Mouse (Mus musculus): ENCODE data around the gene Asb17.

- TF ChIP-seq GATA1 (IDR thresholded peaks at IDR 0.05; ENCODE audit: borderline replicate concordance, low read length) = no peak
- no peak for TF ChIP-seq FLI1 (IDR thresholded peaks at IDR 0.05; ENCODE audit: low read length)
Measured at GRCm38 (mm10) chr3:153858350-153859001, 14.5 kb downstream of the Asb17 start.

All from megakaryocyte, embryonic 14.5 days (primary cell).